Mouse (Mus musculus) C2C12 (cell line): ENCODE results near the gene Dgkd. TPM values are rescaled to one million over a fixed set of nuclear protein-coding genes. Genes with fewer than 3 reads are reported as not detected.

ENCODE experiments used
- H3K27me3 ChIP-seq: one replicate; pipeline ENCODE4 v1.6.1; 2011; ENCODE audit not compliant: control insufficient read depth, insufficient read depth, insufficient read length
- H3K36me3 ChIP-seq: one replicate; pipeline ENCODE4 v1.6.1; 2011; ENCODE audit not compliant: control insufficient read depth, insufficient read depth
- H3K4me3 ChIP-seq: one replicate; pipeline ENCODE4 v1.5.1; 2011; ENCODE audit warnings: mild to moderate bottlenecking, control low read depth; ENCODE audit not compliant: poor library complexity, insufficient read depth, severe bottlenecking
- H3K79me2 ChIP-seq: one replicate; pipeline ENCODE4 v1.6.1; 2011; ENCODE audit not compliant: control insufficient read depth, insufficient read depth
- H3K79me3 ChIP-seq: one replicate; pipeline ENCODE4 v1.6.1; 2011; ENCODE audit warnings: low read depth, control low read depth
- H3ac ChIP-seq: one replicate; pipeline ENCODE3; 2011; ENCODE audit warnings: low read depth; ENCODE audit not compliant: control insufficient read depth, insufficient read length
- CEBPB ChIP-seq: IDR thresholded peaks from one replicate; pipeline ENCODE4 v1.6.1; 2011; ENCODE audit warnings: low read depth, mild to moderate bottlenecking, control low read depth, moderate library complexity
- CTCF ChIP-seq: IDR thresholded peaks from one replicate; pipeline ENCODE4 v1.5.1; 2011; ENCODE audit not compliant: control insufficient read depth, insufficient read depth, insufficient read length
- FOSL1 ChIP-seq: IDR thresholded peaks from one replicate; pipeline ENCODE4 v1.8.0; 2011; ENCODE audit warnings: mild to moderate bottlenecking, low read length; ENCODE audit not compliant: poor library complexity, insufficient read depth, severe bottlenecking
- MAX ChIP-seq: IDR thresholded peaks from one replicate; pipeline ENCODE4 v1.6.1; 2011; ENCODE audit warnings: mild to moderate bottlenecking, control low read depth
- MYOD1 ChIP-seq: IDR thresholded peaks from one replicate; pipeline ENCODE4 v1.6.1; 2011; ENCODE audit warnings: low read depth; ENCODE audit not compliant: control insufficient read depth, insufficient read length
- MYOG ChIP-seq: IDR thresholded peaks from one replicate; pipeline ENCODE4 v1.6.1; 2011; ENCODE audit not compliant: control insufficient read depth, insufficient read length; ENCODE audit errors: extremely low read depth
- USF1 ChIP-seq: IDR thresholded peaks from one replicate; pipeline ENCODE4 v1.6.1; 2011; ENCODE audit warnings: low read depth, mild to moderate bottlenecking, control low read depth, moderate library complexity
- long read RNA-seq, 2 experiments: library from polyadenylated mRNA; unstranded; transcript quantifications; one replicate each; pipeline ENCODE4 v2.0.0; 2019 to 2020
- polyA plus RNA-seq: library from polyadenylated mRNA; unstranded; fragments of >200 nt; fragmentation: generic; extraction: Trizol; gene quantifications from one replicate; pipeline ENCODE4 v1.2.1, GENCODE M21; 2012; ENCODE audit warnings: missing spikeins

The Dgkd gene
- 20.4 TPM for polyA plus RNA-seq
- long read RNA-seq, experiment 1, partial matches to known transcripts: 11 of 20 reads
- long read RNA-seq, experiment 1, other reads (novel, unspliced or antisense): 9 of 20 reads
- long read RNA-seq, experiment 2, full-length matches to known transcripts: 160 of 266 reads
- long read RNA-seq, experiment 2, partial matches to known transcripts: 43 of 266 reads
- long read RNA-seq, experiment 2, other reads (novel, unspliced or antisense): 63 of 266 reads

GRCm38 (mm10) chr1:87852892-87853600, at the start of gene Dgkd:
Gene Dgkd, plus strand, starts transcription at chr1:87853287.
- H3K79me2 ChIP-seq: peaks cover 49% of the 10 kb centered on the region
- H3K79me3 ChIP-seq: peaks cover 42% of the 10 kb centered on the region
- no peaks in the 10 kb centered on the region for H3K27me3 ChIP-seq
- TF ChIP-seq MAX (no peak), MYOG (no peak), MYOD1 (no peak), USF1 (no peak), CTCF (no peak), CEBPB (no peak), FOSL1 (no peak)
- H3K4me3 ChIP-seq: peak within 1 kb of the TSS; percentile 72
- H3K36me3 ChIP-seq: no peaks in the 10 kb centered on the region
- peak within 1 kb of the TSS; percentile 87 for H3ac ChIP-seq

- Histone ChIP-seq H3K36me3 (no peaks in the 10 kb centered on the region), H3K79me2 (no peaks in the 10 kb centered on the region), H3ac (no peak within 1 kb of the TSS), H3K27me3 (no peaks in the 10 kb centered on the region), H3K79me3 (no peaks in the 10 kb centered on the region), H3K4me3 (no peak within 1 kb of the TSS)
- no peak for TF ChIP-seq USF1
- TF ChIP-seq FOSL1: no peak
- no peak for TF ChIP-seq MAX
- TF ChIP-seq CEBPB: no peak
- no peak for TF ChIP-seq CTCF
- no peak for TF ChIP-seq MYOG
- no peak for TF ChIP-seq MYOD1
Observed at GRCm38 (mm10) chr1:87803576-87803975, 49.5 kb upstream of the Dgkd start, which contains the start of gene Sag. Gene Sag, plus strand, starts transcription at chr1:87803680.

- H3K79me3 ChIP-seq: no peaks in the 10 kb centered on the region
- TF ChIP-seq MYOG: no peak
- no peak for TF ChIP-seq USF1
- TF ChIP-seq MYOD1: no peak
- no peak for TF ChIP-seq FOSL1
- TF ChIP-seq CEBPB: no peak
- no peak for TF ChIP-seq MAX
- TF ChIP-seq CTCF: no peak
- no peak overlapping the region for H3K4me3 ChIP-seq
Observed at GRCm38 (mm10) chr1:87807751-87808150, 45.3 kb upstream of the Dgkd start.

GRCm38 (mm10) chr1:87811391-87811790, 41.7 kb upstream of the Dgkd start:
- no peak for TF ChIP-seq MYOG
- TF ChIP-seq CTCF: no peak
- TF ChIP-seq CEBPB: no peak
- TF ChIP-seq FOSL1: no peak
- no peak for TF ChIP-seq MYOD1
- TF ChIP-seq MAX: no peak
- no peak for TF ChIP-seq USF1
- H3K27me3 ChIP-seq: no peaks in the 10 kb centered on the region
- no peak overlapping the region for H3ac ChIP-seq
- H3K79me2 ChIP-seq: no peaks in the 10 kb centered on the region
- H3K36me3 ChIP-seq: no peaks in the 10 kb centered on the region
- H3K4me3 ChIP-seq: no peak overlapping the region
- no peaks in the 10 kb centered on the region for H3K79me3 ChIP-seq

More at GRCm38 (mm10) chr1:87807751-87808150, 45.3 kb upstream of the Dgkd start:
- no peaks in the 10 kb centered on the region for H3K27me3 ChIP-seq
- H3K79me2 ChIP-seq: no peaks in the 10 kb centered on the region
- H3K36me3 ChIP-seq: no peaks in the 10 kb centered on the region
- H3ac ChIP-seq: no peak overlapping the region

- Histone ChIP-seq H3K36me3 (no peaks in the 10 kb centered on the region), H3K27me3 (no peaks in the 10 kb centered on the region), H3K4me3 (no peak overlapping the region), H3K79me2 (no peaks in the 10 kb centered on the region), H3ac (no peak overlapping the region), H3K79me3 (no peaks in the 10 kb centered on the region)
- TF ChIP-seq FOSL1 (no peak), MYOD1 (no peak), CTCF (no peak), MYOG (no peak), USF1 (no peak), CEBPB (no peak), MAX (no peak)
Observed at GRCm38 (mm10) chr1:87812061-87812460, 41.0 kb upstream of the Dgkd start.
